Mouse (Mus musculus) lung, postnatal 0 days (tissue): ENCODE data around the gene Gfpt2. TPM values are rescaled to one million over a fixed set of nuclear protein-coding genes. Genes with fewer than 3 reads are reported as not detected.
A peak's percentile ranks its signal among the peaks of the same experiment; 100 is the strongest.
"Not testable (repeated sequence)": the region's sequence is repeated elsewhere in the genome, so short reads cannot be mapped to it uniquely, and the experiment has no call there.

Experiments used
- ATAC-seq: fragments of 200-750 bp; cut with Nextera tagmentation; 2 replicates; pipeline ENCODE4 v1.8.0; 2017; ENCODE audit warnings: moderate library complexity
- DNase-seq: peaks from one replicate; pipeline ENCODE4 v3.0.0-alpha.2; 2016; ENCODE audit warnings: low spot score
- H3K27ac ChIP-seq: fragments of 300-500 bp; sonication (generic); 2 replicates; pipeline ENCODE4 v1.5.1; 2014; ENCODE audit warnings: antibody characterized with exemption, mild to moderate bottlenecking, low read length, mixed read lengths
- H3K27me3 ChIP-seq: fragments of 300-500 bp; sonication (generic); replicated peaks from 2 replicates; pipeline ENCODE4 v1.6.1; 2014; ENCODE audit warnings: low read length, mixed read lengths; ENCODE audit not compliant: insufficient read depth
- H3K36me3 ChIP-seq: fragments of 300-500 bp; sonication (generic); 2 replicates; pipeline ENCODE4 v1.6.1; 2014; ENCODE audit warnings: low read length, mixed read lengths; ENCODE audit not compliant: insufficient read depth
- H3K4me1 ChIP-seq: fragments of 300-500 bp; sonication (generic); 2 replicates; pipeline ENCODE4 v1.6.1; 2014; ENCODE audit warnings: antibody characterized with exemption, low read depth, low read length, mixed read lengths; ENCODE audit not compliant: insufficient read depth
- H3K4me2 ChIP-seq: fragments of 300-500 bp; sonication (generic); replicated peaks from 2 replicates; pipeline ENCODE4 v1.6.1; 2014; ENCODE audit warnings: low read depth, mild to moderate bottlenecking, low read length, moderate library complexity, mixed read lengths
- H3K4me3 ChIP-seq: fragments of 300-500 bp; sonication (generic); 2 replicates; pipeline ENCODE4 v1.5.1; 2014; ENCODE audit warnings: low read depth, low read length
- H3K9ac ChIP-seq: fragments of 300-500 bp; sonication (generic); replicated peaks from 2 replicates; pipeline ENCODE4 v1.6.1; 2014; ENCODE audit warnings: low read depth, mild to moderate bottlenecking
- H3K9me3 ChIP-seq: fragments of 300-500 bp; sonication (generic); 2 replicates; pipeline ENCODE4 v1.6.1; 2016; ENCODE audit warnings: low read length, mixed read lengths
- CTCF ChIP-seq: IDR thresholded peaks from 2 replicates; pipeline ENCODE4 v1.5.1; 2016; ENCODE audit warnings: antibody characterized with exemption, mild to moderate bottlenecking
- EP300 ChIP-seq: IDR thresholded peaks from 2 replicates; pipeline ENCODE4 v1.6.1; 2016; ENCODE audit warnings: antibody characterized with exemption, mild to moderate bottlenecking, control low read depth
- WGBS: fragments of 180-500 bp; shearing (Covaris S2); extraction: QIAGEN DNeasy Blood & Tissue Kit; methylation state at CpG from one replicate; pipeline ENCODE4 v1.1.7; 2014; 5-methylcytosine and 5-hydroxymethylcytosine counted together
- polyA plus RNA-seq: library from polyadenylated mRNA; unstranded; fragments of >200 nt; fragmentation: Nextera tagmentation; extraction: Ambion mirVana; gene quantifications from 2 replicates; pipeline ENCODE4 v1.2.1, GENCODE M21; 2015

Gene Gfpt2
- polyA plus RNA-seq, 1 experiment from 2014 or later, result 4.5 TPM

DNA sequence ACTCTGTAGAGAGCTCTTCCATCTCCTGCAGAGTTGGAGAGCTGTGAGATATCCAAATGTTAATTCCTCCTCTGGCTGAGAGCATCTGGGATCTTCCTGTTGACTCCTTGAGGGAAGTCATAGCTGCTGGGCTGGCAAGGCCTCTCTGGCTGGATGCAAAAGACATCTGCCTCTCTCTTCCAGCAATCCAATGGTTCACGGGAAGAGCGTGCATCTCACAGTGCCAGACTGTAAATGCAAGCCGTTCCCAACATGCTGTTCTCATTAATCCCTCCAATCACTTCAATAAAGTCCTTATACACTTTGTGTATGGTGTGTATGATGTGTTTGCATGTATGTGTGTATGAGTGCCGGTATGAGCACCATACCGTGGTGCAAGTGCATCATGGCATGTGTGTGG is 32.8 kb upstream of the Gfpt2 start:
- Histone ChIP-seq H3K9ac (no peak overlapping the region), H3K27ac (no peak overlapping the region), H3K4me1 (no peaks in the 10 kb centered on the region), H3K9me3 (no peaks in the 10 kb centered on the region), H3K4me3 (no peak overlapping the region), H3K36me3 (no peaks in the 10 kb centered on the region), H3K4me2 (no peak overlapping the region), H3K27me3 (no peaks in the 10 kb centered on the region)
- TF ChIP-seq CTCF, result no peak
- no peak for TF ChIP-seq EP300
- DNase-seq, result no peak
- ATAC-seq, result no peak
- WGBS, result 65% methylated on average over 5 of the region's 5 CpGs

DNA sequence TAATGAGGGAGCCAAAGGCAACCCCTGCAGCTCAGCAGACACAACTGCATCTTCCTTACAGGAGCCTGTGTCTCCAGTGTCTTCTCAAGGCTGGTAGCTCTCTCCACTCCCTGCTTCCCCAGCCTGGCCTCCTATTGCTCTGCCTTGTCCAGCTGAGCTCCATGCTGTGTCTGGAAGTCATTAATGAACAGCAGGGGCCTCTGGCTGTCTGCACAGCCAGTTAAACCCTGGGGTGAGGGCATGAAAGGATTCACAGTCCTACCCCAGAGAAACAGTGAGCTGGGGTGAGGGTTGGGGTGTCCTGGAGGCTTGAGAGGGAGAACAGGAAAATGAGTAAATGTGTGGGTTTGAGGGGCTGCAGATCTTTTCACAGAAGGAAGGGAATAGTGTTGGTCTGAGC is 30.4 kb upstream of the Gfpt2 start:
- no peaks in the 10 kb centered on the region for H3K27me3 ChIP-seq
- H3K4me3 ChIP-seq, result no peak overlapping the region
- H3K36me3 ChIP-seq, result no peaks in the 10 kb centered on the region
- DNase-seq (no peak), ATAC-seq (no peak)
- no peak overlapping the region for H3K27ac ChIP-seq
- H3K9me3 ChIP-seq, result no peaks in the 10 kb centered on the region
- no peak overlapping the region for H3K9ac ChIP-seq
- H3K4me1 ChIP-seq, result no peaks in the 10 kb centered on the region
- no peak for TF ChIP-seq EP300
- TF ChIP-seq CTCF, result no peak
- H3K4me2 ChIP-seq, result no peak overlapping the region

DNA sequence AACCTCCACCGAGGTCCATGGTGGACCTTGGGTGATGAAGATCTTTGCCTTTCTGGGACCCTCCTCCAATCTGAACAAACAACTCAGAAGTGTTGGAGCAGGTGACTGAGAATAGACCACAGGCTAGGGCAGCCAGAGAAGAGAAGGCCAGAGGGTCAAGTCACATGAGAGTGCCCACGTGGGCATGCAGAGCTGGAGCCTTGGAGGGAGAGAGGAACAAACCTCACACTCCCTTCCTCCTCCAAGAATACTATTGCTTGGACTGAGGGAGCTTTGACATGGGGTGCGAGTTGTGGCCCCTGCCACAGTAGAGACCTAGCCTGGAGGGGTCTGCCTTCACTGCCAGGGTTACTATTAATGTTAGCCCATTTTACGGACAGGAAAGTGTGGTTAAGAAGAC is 30.0 kb upstream of the Gfpt2 start:
- DNase-seq (no peak), ATAC-seq (0 out of 2 replicates have a peak, but pooled peaks have one; percentile 10)
- H3K27ac ChIP-seq, result no peak overlapping the region
- 45% methylated on average over 4 of the region's 4 CpGs for WGBS
- no peak overlapping the region for H3K4me2 ChIP-seq
- H3K9ac ChIP-seq, result no peak overlapping the region
- H3K36me3 ChIP-seq, result no peaks in the 10 kb centered on the region
- TF ChIP-seq EP300 (no peak), CTCF (no peak)
- no peaks in the 10 kb centered on the region for H3K9me3 ChIP-seq
- H3K4me3 ChIP-seq, result no peak overlapping the region
- no peaks in the 10 kb centered on the region for H3K27me3 ChIP-seq
- no peaks in the 10 kb centered on the region for H3K4me1 ChIP-seq

DNA sequence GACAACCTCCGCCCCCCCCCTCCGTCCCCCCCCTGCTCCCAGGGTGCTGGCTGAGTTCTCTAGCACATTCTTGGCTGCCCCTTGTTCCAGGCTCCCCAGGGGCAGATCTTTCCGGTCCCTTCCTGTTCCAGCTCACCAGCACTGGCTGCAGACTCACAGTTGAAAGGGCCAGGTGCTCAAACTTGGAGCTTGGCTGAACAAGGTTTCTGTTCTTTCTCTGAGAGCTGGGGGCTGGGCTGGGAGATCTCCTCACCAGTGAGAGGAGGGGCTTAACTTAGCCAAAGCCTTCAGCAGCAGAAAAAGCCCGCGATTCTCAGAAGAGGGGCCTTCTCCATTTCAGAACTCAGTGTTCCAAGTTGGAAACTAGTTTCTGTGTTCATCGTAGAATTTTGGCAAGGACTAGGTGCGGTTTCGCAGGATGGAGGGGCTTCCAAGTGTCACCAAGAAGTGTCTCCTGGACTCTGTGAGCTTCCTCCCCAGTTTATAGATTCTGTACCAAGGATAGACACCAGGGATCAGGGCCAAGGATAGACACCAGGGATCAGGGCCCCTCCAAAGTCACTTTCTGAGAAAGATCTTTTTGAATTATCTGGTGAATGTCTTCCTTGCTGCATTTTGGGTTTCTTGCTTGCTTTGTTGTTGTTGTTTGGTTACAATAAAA is 29.2 kb upstream of the Gfpt2 start:
- Histone ChIP-seq H3K4me3 (no peak overlapping the region), H3K27me3 (no peaks in the 10 kb centered on the region), H3K9ac (no peak overlapping the region; the same call in 1 of the 2 replicates), H3K36me3 (no peaks in the 10 kb centered on the region), H3K9me3 (no peaks in the 10 kb centered on the region), H3K27ac (peak overlapping the region; percentile 49; the same call in 1 of the 2 replicates), H3K4me1 (no peaks in the 10 kb centered on the region), H3K4me2 (0 out of 2 replicates have a peak overlapping the region, but pooled peaks have one; percentile 14)
- ATAC-seq, result peak; percentile 89
- 11% methylated on average over 8 of the region's 8 CpGs for WGBS
- TF ChIP-seq EP300 (0 out of 2 replicates have a peak, but pooled peaks have one; percentile 10), CTCF (no peak)
- DNase-seq, result peak; percentile 78

- Histone ChIP-seq H3K4me2 (no peak overlapping the region), H3K27ac (no peak overlapping the region), H3K9me3 (no peaks in the 10 kb centered on the region), H3K9ac (no peak overlapping the region), H3K36me3 (no peaks in the 10 kb centered on the region), H3K4me1 (no peaks in the 10 kb centered on the region), H3K4me3 (no peak overlapping the region), H3K27me3 (no peaks in the 10 kb centered on the region)
- ATAC-seq (no peak), DNase-seq (no peak)
- WGBS, result 62% methylated on average over 3 of the region's 3 CpGs
- no peak for TF ChIP-seq EP300
- TF ChIP-seq CTCF, result no peak
Measured at GRCm38 (mm10) chr11:49765377-49766136, 28.4 kb upstream of the Gfpt2 start.

DNA sequence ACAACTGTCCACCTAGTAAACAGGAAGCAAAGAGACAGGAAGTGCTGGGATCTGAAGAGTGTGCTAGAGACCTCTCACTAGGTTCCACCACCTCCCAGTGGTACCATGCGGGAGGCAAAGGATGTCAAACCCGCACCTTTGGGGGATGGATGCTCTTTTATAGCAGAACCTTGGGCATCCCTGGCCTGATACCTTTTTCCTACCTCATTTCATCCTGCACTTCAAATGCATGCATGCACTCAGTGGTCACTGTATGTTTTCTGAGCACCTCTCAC is 27.9 kb upstream of the Gfpt2 start:
- no peak overlapping the region for H3K4me2 ChIP-seq
- no peak overlapping the region for H3K9ac ChIP-seq
- DNase-seq, result no peak
- H3K9me3 ChIP-seq, result no peaks in the 10 kb centered on the region
- H3K27ac ChIP-seq, result no peak overlapping the region
- no peak for TF ChIP-seq CTCF
- no peak for TF ChIP-seq EP300
- H3K4me1 ChIP-seq, result no peaks in the 10 kb centered on the region
- no peaks in the 10 kb centered on the region for H3K36me3 ChIP-seq
- WGBS, result 86% methylated on average over 2 of the region's 2 CpGs
- ATAC-seq, result no peak
- no peaks in the 10 kb centered on the region for H3K27me3 ChIP-seq
- no peak overlapping the region for H3K4me3 ChIP-seq

- not testable (repeated sequence) for DNase-seq, H3K4me2 ChIP-seq, H3K27ac ChIP-seq, H3K9me3 ChIP-seq, H3K9ac ChIP-seq, H3K4me3 ChIP-seq, H3K36me3 ChIP-seq, ATAC-seq, H3K4me1 ChIP-seq, H3K27me3 ChIP-seq
- 92% methylated on average over 2 of the region's 6 CpGs for WGBS
Measured at GRCm38 (mm10) chr11:49767497-49767896, 26.5 kb upstream of the Gfpt2 start.
